Mouse (Mus musculus): Measurements from ENCODE around the gene Sp6. TPM values are rescaled to one million over a fixed set of nuclear protein-coding genes. Genes with fewer than 3 reads are reported as not detected.

Sp6 gene
- total and polyA plus RNA-seq, 3 experiments: 10.1 to 65.5 (median 18.4) TPM

DNA sequence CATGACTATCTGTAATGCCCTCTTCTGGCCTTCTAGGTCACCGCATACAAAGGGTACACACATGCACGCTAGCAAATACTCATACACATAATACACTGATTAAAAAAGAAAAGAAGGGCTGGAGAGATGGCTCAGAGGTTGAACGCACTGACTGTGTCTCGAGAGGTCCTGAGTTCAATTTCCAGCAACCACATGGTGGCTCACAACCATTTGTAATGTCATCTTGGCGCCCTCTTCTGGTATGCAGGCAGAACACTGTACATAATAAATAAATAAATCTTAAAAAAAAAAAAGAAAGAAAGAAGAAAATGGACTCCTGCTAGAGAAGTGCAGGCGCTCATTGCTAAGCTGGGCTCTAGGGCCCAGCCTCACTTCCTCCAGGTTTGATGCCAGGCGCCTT is 32.7 kb downstream of the Sp6 start:
- peaks cover 4% of the 10 kb centered on the region for H3K9me3 ChIP-seq (replicated peaks; ENCODE audit: low read length)
- no peak overlapping the region for H3K9ac ChIP-seq (ENCODE audit: insufficient read depth, low read depth)
- H3K79me2 ChIP-seq (replicated peaks; ENCODE audit: control insufficient read depth, extremely low read depth, insufficient read depth, poor library complexity, severe bottlenecking): peaks cover 31% of the 10 kb centered on the region
- H3K36me3 ChIP-seq (replicated peaks in 1 of 2; ENCODE audit: control insufficient read depth in 1 of 2, insufficient read depth in 1 of 2, low read length in 1 of 2): peaks cover 33 to 62% of the 10 kb centered on the region in 2 experiments
- DNase-seq (ENCODE audit: extremely low read depth): peak; percentile 62
- H3K4me1 ChIP-seq (ENCODE audit: control insufficient read depth in 1 of 2, insufficient read depth in 2 of 2): peaks cover 7 to 31% of the 10 kb centered on the region in 2 experiments
- in situ Hi-C loops (cut with MboI; ENCODE audit: low pct_ligation_motif_present, low pct_unique_long_range_greater_than_20kb, low sequenced_read_pairs): no loop called here
- H3K27ac ChIP-seq (ENCODE audit: insufficient read depth, low read depth): no peak overlapping the region
- no peak overlapping the region for H3K4me2 ChIP-seq (ENCODE audit: insufficient read depth, low read depth, poor library complexity, severe bottlenecking)
- TF ChIP-seq USF2 (conservative IDR thresholded peaks at IDR 0.05; ENCODE audit: low read depth, low read length) (no peak), JUN (IDR thresholded peaks at IDR 0.05; ENCODE audit: insufficient read depth, low read depth, low read length) (no peak), ELF1 (IDR thresholded peaks at IDR 0.05; ENCODE audit: low read depth, low read length) (no peak), HCFC1 (IDR thresholded peaks at IDR 0.05; ENCODE audit: low read depth, low read length) (no peak), ZC3H11A (IDR thresholded peaks at IDR 0.05; ENCODE audit: low read depth, low read length) (no peak), MAX (IDR thresholded peaks at IDR 0.05; ENCODE audit: low read length) (peak; percentile 45; the same call in 1 of the 2 replicates), MAZ (IDR thresholded peaks at IDR 0.05; ENCODE audit: low read depth, low read length) (no peak), BHLHE40 (IDR thresholded peaks at IDR 0.05; ENCODE audit: low read depth, low read length) (no peak), CHD1 (IDR thresholded peaks at IDR 0.05; ENCODE audit: low read depth, low read length) (no peak), GABPA (IDR thresholded peaks at IDR 0.05; ENCODE audit: insufficient replicate concordance, low read depth, low read length) (no peak), PAX5 (IDR thresholded peaks at IDR 0.05; ENCODE audit: low read length) (no peak), USF1 (IDR thresholded peaks at IDR 0.05; ENCODE audit: low read depth, low read length) (no peak), IRF4 (IDR thresholded peaks at IDR 0.05; ENCODE audit: low read depth, low read length) (no peak), RAD21 (IDR thresholded peaks at IDR 0.05; ENCODE audit: low read depth, low read length) (peak; percentile 32), RCOR1 (conservative IDR thresholded peaks at IDR 0.05; ENCODE audit: low read depth, low read length) (no peak), SIN3A (IDR thresholded peaks at IDR 0.05; ENCODE audit: low read length) (no peak), CTCF (conservative IDR thresholded peaks at IDR 0.05 in 1 of 2, IDR thresholded peaks at IDR 0.05 in 1 of 2; ENCODE audit: low read depth in 2 of 2, low read length in 2 of 2) (peak in 1 of 2 experiments; percentile 74; a peak in 2 of 4 replicates), MYC (IDR thresholded peaks at IDR 0.05; ENCODE audit: low read depth, low read length) (peak; percentile 80), MXI1 (IDR thresholded peaks at IDR 0.05; ENCODE audit: low read depth, low read length) (no peak), SMC3 (IDR thresholded peaks at IDR 0.05; ENCODE audit: low read depth, low read length) (peak; percentile 48), ZNF384 (IDR thresholded peaks at IDR 0.05; ENCODE audit: low read depth, low read length) (peak; percentile 84), MAFK (IDR thresholded peaks at IDR 0.05; ENCODE audit: insufficient replicate concordance, low read length) (no peak)
- no peaks in the 10 kb centered on the region for H3K27me3 ChIP-seq (replicated peaks)
- no peak overlapping the region for H3K4me3 ChIP-seq (replicated peaks in 1 of 3; ENCODE audit: low read depth in 2 of 3, low read length in 2 of 3, poor library complexity in 1 of 3)
- dilution Hi-C loops (cut with MboI; ENCODE audit: extremely low pct_ligation_motif_present, extremely low pct_unique_long_range_greater_than_20kb, low sequenced_read_pairs): no loop called here
